Mouse (Mus musculus): Measurements from ENCODE around the gene Rpl27. TPM values are rescaled to one million over a fixed set of nuclear protein-coding genes. Genes with fewer than 3 reads are reported as not detected.
A peak's percentile ranks its signal among the peaks of the same experiment; 100 is the strongest.

The Rpl27 gene
- total and polyA plus RNA-seq, 3 experiments = 595 to 2,621 TPM; not detected in 1

DNA sequence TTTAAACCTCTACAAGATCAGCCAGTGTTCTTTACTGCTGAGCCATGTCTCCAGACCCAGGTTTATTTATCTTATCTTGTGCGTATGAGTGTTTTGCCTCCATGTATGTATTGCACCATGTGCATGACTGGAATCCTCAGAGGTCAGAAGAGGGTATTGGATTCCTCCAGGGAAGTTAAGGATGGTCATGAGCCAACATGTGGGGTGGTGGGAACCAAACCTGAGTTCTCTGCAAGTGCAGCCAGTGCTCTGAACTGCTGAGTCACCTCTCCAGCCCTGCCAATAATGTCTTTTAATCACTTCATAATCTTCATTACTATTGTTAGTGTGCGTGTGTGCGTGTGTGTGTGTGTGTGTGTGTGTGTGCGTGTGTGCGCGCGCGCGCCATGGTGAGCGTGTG is 9.4 kb downstream of the Rpl27 start:
- H3K4me1 ChIP-seq (ENCODE audit: control insufficient read depth in 1 of 2, insufficient read depth in 2 of 2, low read length in 2 of 2) = peaks cover 17 to 29% of the 10 kb centered on the region in 2 experiments
- H3K79me2 ChIP-seq (ENCODE audit: control insufficient read depth, insufficient read depth, low read length, poor library complexity) = peaks cover 1% of the 10 kb centered on the region
- H3K36me3 ChIP-seq (ENCODE audit: control insufficient read depth in 1 of 2, insufficient read depth in 2 of 2, low read length in 2 of 2) = peaks cover 0 to 24% of the 10 kb centered on the region in 2 experiments; a peak in 2 of 4 replicates
- peak overlapping the region in 1 of 2 experiments; percentile 1; a peak in 2 of 4 replicates for H3K4me3 ChIP-seq (ENCODE audit: control insufficient read depth in 1 of 2, insufficient read depth in 1 of 2, low read depth in 2 of 2, low read length in 2 of 2)
- DNase-seq (ENCODE audit: low read depth, low spot score) = peak; percentile 72
- peak overlapping the region; percentile 18; the same call in 1 of the 2 replicates for H3K27ac ChIP-seq (ENCODE audit: control insufficient read depth, low read depth, low read length)
- peak overlapping the region; percentile 0; the same call in 1 of the 2 replicates for H3K9ac ChIP-seq (ENCODE audit: control insufficient read depth, low read depth, low read length, poor library complexity, severe bottlenecking)
- TF ChIP-seq ETS1 (IDR thresholded peaks at IDR 0.05; ENCODE audit: low read depth, low read length) (0 out of 2 replicates have a peak, but pooled peaks have one; percentile 39), BHLHE40 (IDR thresholded peaks at IDR 0.05; ENCODE audit: borderline replicate concordance, low read depth, low read length) (no peak), CHD2 (IDR thresholded peaks at IDR 0.05; ENCODE audit: low read length) (no peak), MAX (IDR thresholded peaks at IDR 0.05; ENCODE audit: low read length) (0 out of 2 replicates have a peak, but pooled peaks have one; percentile 15), NRF1 (IDR thresholded peaks at IDR 0.05; ENCODE audit: insufficient read depth, low read depth, low read length, poor library complexity, severe bottlenecking) (peak; percentile 38; the same call in 1 of the 2 replicates), POLR2AphosphoS2 (IDR thresholded peaks at IDR 0.05; ENCODE audit: low read length) (no peak), NELFE (IDR thresholded peaks at IDR 0.05; ENCODE audit: low read depth, low read length) (no peak; the same call in 1 of the 2 replicates), POLR2AphosphoS5 (IDR thresholded peaks at IDR 0.05; ENCODE audit: borderline replicate concordance, low read depth, low read length) (no peak), E2F4 (IDR thresholded peaks at IDR 0.05; ENCODE audit: borderline replicate concordance, low read depth, low read length) (no peak), SIN3A (IDR thresholded peaks at IDR 0.05; ENCODE audit: low read length) (0 out of 2 replicates have a peak, but pooled peaks have one; percentile 25), GATA1 (IDR thresholded peaks at IDR 0.05; ENCODE audit: low read depth, low read length) (peak; percentile 38), TAL1 (IDR thresholded peaks at IDR 0.05; ENCODE audit: low read length) (no peak), HCFC1 (IDR thresholded peaks at IDR 0.05; ENCODE audit: low read depth, low read length) (0 out of 2 replicates have a peak, but pooled peaks have one; percentile 14), MAFK (IDR thresholded peaks at IDR 0.05; ENCODE audit: borderline replicate concordance, low read depth, low read length) (no peak)
- H3K9me3 ChIP-seq (replicated peaks; ENCODE audit: insufficient read depth, low read length) = no peaks in the 10 kb centered on the region
- no peaks in the 10 kb centered on the region for H3K27me3 ChIP-seq (ENCODE audit: control insufficient read depth in 1 of 2, insufficient read depth in 2 of 2, low read length in 2 of 2)

DNA sequence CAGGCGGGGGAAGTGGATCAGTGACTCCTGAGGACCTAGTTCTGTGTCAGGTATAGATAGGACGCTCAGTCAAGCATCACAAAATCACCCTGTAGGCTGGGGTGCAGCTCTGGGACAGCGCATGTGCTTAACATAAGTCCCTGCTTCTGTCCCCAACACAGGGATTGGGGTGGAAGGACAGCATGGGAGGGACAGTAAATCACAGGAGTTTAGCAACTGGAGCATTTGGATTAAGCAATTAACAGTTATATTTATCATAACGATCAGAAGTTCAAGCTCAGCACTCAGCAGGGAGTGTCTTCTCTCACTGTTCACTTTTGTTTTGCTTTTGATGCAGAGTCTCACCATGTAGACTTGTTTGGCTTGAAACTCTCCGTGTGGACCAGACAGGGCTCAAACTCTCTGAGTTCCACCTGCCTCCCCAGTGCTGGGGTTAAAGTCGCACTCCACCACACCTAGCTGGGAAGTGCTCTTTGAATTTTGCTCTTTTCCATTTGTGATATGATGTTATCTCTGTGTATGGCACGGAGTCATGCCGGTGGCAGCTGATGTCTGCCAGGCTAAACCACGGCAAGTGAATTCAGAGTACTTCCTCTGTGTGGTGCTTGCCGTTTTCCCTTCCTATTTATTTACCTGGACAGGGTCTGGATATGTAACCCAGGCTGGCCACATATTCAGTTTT is 10.1 kb downstream of the Rpl27 start:
- Histone ChIP-seq H3K9ac (ENCODE audit: control insufficient read depth, low read depth, low read length, poor library complexity, severe bottlenecking) (peak overlapping the region; percentile 0), H3K9me3 (replicated peaks; ENCODE audit: insufficient read depth, low read length) (no peaks in the 10 kb centered on the region), H3K4me1 (ENCODE audit: control insufficient read depth in 1 of 2, insufficient read depth in 2 of 2, low read length in 2 of 2) (peaks cover 17 to 29% of the 10 kb centered on the region in 2 experiments), H3K4me3 (ENCODE audit: control insufficient read depth in 1 of 2, insufficient read depth in 1 of 2, low read depth in 2 of 2, low read length in 2 of 2) (peak overlapping the region; percentile 1 to 37), H3K79me2 (ENCODE audit: control insufficient read depth, insufficient read depth, low read length, poor library complexity) (peaks cover 1% of the 10 kb centered on the region), H3K27me3 (ENCODE audit: control insufficient read depth in 1 of 2, insufficient read depth in 2 of 2, low read length in 2 of 2) (no peaks in the 10 kb centered on the region), H3K36me3 (ENCODE audit: control insufficient read depth in 1 of 2, insufficient read depth in 2 of 2, low read length in 2 of 2) (peaks cover 2 to 24% of the 10 kb centered on the region in 2 experiments; a peak in 3 of 4 replicates), H3K27ac (ENCODE audit: control insufficient read depth, low read depth, low read length) (peak overlapping the region; percentile 18)
- peak; percentile 49 for DNase-seq (ENCODE audit: low read depth, low spot score)
- TF ChIP-seq ELF1 (IDR thresholded peaks at IDR 0.05; ENCODE audit: low read depth, low read length) (no peak), ZKSCAN1 (IDR thresholded peaks at IDR 0.05; ENCODE audit: low read depth, low read length) (no peak), GATA1 (IDR thresholded peaks at IDR 0.05; ENCODE audit: low read depth, low read length) (peak; percentile 14; the same call in 1 of the 2 replicates), CTCF (IDR thresholded peaks at IDR 0.05 in 2 of 3, conservative IDR thresholded peaks at IDR 0.05 in 1 of 3; ENCODE audit: control insufficient read depth in 1 of 3, insufficient read depth in 1 of 3, low read depth in 2 of 3, low read length in 3 of 3, poor library complexity in 1 of 3, severe bottlenecking in 1 of 3) (no peak), ETS1 (IDR thresholded peaks at IDR 0.05; ENCODE audit: low read depth, low read length) (peak; percentile 61), ZC3H11A (IDR thresholded peaks at IDR 0.05; ENCODE audit: low read depth, low read length) (no peak), MXI1 (IDR thresholded peaks at IDR 0.05; ENCODE audit: low read depth, low read length) (peak; percentile 26; the same call in 1 of the 2 replicates), ZMIZ1 (IDR thresholded peaks at IDR 0.05; ENCODE audit: low read depth, low read length) (no peak), TAL1 (IDR thresholded peaks at IDR 0.05; ENCODE audit: low read length) (0 out of 2 replicates have a peak, but pooled peaks have one; percentile 15), CHD2 (IDR thresholded peaks at IDR 0.05; ENCODE audit: low read length) (no peak), SMC3 (IDR thresholded peaks at IDR 0.05; ENCODE audit: low read depth, low read length) (no peak), BHLHE40 (IDR thresholded peaks at IDR 0.05; ENCODE audit: borderline replicate concordance, low read depth, low read length) (peak; percentile 41; the same call in 1 of the 2 replicates), NELFE (IDR thresholded peaks at IDR 0.05; ENCODE audit: low read depth, low read length) (no peak), SIN3A (IDR thresholded peaks at IDR 0.05; ENCODE audit: low read length) (peak; percentile 39; the same call in 1 of the 2 replicates), TBP (IDR thresholded peaks at IDR 0.05; ENCODE audit: low read depth, low read length) (no peak), ZNF384 (IDR thresholded peaks at IDR 0.05; ENCODE audit: low read depth, low read length) (no peak), USF1 (IDR thresholded peaks at IDR 0.05; ENCODE audit: low read depth, low read length) (no peak), MYB (IDR thresholded peaks at IDR 0.05; ENCODE audit: low read depth, low read length) (no peak), POLR2AphosphoS5 (IDR thresholded peaks at IDR 0.05; ENCODE audit: borderline replicate concordance, low read depth, low read length) (no peak), RCOR1 (IDR thresholded peaks at IDR 0.05; ENCODE audit: low read depth, low read length) (no peak), UBTF (IDR thresholded peaks at IDR 0.05; ENCODE audit: borderline replicate concordance, insufficient read depth, low read depth, low read length) (no peak), E2F4 (IDR thresholded peaks at IDR 0.05; ENCODE audit: borderline replicate concordance, low read depth, low read length) (no peak)

Measured in MEL (cell line).